Mouse (Mus musculus) lung, postnatal 0 days (tissue): ENCODE results near the gene Nbdy.

ENCODE experiments used
- CTCF ChIP-seq: IDR thresholded peaks from 2 replicates; pipeline ENCODE4 v1.5.1; 2016; ENCODE audit warnings: antibody characterized with exemption, mild to moderate bottlenecking
- EP300 ChIP-seq: IDR thresholded peaks from 2 replicates; pipeline ENCODE4 v1.6.1; 2016; ENCODE audit warnings: antibody characterized with exemption, mild to moderate bottlenecking, control low read depth

DNA sequence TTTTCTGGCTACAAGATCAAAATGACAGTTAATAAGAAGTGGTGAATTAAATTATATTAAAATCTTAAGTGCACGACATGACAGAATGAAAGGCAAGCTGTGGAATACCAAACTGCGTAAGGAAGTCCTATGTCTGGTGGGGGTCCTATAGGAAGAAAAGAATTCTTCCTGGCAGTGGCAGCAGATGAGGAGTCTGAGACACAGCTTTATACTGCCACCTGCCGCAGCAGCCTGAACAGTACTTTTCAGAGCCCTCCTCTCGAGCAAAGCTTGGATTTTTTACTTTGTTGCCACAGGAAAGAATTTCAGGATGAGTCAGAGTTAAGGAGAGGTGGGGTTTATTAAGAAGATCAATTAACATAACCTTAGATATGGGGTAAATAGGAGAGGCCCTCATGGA is 15.7 kb upstream of the Nbdy start:
- TF ChIP-seq CTCF (peak; percentile 63), EP300 (no peak)
